Mouse (Mus musculus) testis, adult 2 months (tissue): ENCODE data around the gene Fkbp15.

Source experiments
- CTCF ChIP-seq: fragments of 200-500 bp; IDR thresholded peaks from 2 replicates; pipeline ENCODE4 v1.5.1; 2012; ENCODE audit warnings: low read depth, mild to moderate bottlenecking, inconsistent platforms, low read length, moderate library complexity; ENCODE audit not compliant: control insufficient read depth, insufficient read depth, insufficient replicate concordance
- POLR2A ChIP-seq: fragments of 200-500 bp; IDR thresholded peaks from 2 replicates; pipeline ENCODE4 v1.6.1; 2012; ENCODE audit warnings: low read depth, mild to moderate bottlenecking, inconsistent platforms, low read length, moderate library complexity; ENCODE audit not compliant: control insufficient read depth

DNA sequence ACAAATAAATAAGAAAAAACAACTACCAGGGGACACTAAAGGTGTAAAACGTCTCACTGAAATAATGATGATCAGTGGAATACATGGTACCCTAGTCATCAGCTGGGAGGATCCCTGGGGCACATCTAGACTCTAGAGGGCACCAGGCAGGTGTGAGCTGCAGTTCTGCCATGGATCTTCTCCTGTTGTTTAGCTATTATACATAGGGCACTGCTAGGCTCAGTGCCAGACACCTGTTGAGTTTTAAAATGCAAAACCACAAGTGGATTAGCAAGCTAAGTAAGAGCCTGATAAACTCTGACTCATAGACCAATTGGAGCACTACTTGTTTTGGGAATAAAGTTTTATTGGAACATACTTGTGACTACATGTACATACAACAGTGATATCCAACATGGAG, 42.1 kb downstream of the Fkbp15 start:
- TF ChIP-seq CTCF (no peak), POLR2A (no peak)
